In the genomic region with DNA sequence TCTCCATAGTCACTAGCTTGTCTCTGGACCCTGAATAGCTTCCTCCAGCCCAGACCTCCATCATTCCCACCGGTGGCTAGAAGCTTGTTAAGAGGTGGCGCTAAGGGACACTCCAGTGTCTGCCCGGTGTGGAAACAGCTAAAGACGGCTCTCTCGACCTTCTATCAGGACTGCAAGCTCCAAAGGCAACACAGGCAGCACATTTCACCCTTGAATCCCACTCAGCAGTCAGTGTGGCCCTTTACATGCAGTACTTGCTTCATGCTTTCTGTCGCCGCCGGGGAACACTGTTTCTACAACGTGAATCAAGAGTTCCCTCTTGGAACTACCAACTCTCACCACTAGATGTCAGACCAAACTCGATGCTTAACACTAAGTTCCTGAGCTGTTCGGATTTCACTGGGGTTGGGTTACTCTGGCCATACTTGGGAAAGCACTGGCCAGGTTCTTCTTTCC, we compare ENCODE assay signal across 1 mouse cellular context.
TF ChIP-seq lines count a peak whose summit lies in the region.

No protein-coding gene starts in this region.

TF ChIP-seq in myocyte, 11 proteins besides CTCF, POLR2A, EP300 and RAD21 (continued from another document):
- TF ChIP-seq E2F4 (IDR thresholded peaks at IDR 0.05; ENCODE audit: insufficient read depth) (no peak), MYOG (IDR thresholded peaks at IDR 0.05; ENCODE audit: control insufficient read depth in 1 of 3, insufficient read depth in 1 of 3, insufficient read length in 2 of 3, low read depth in 2 of 3) (no peak), POLR2AphosphoS2 (IDR thresholded peaks at IDR 0.05; ENCODE audit: insufficient read length, low read depth) (no peak), REST (IDR thresholded peaks at IDR 0.05; ENCODE audit: insufficient read depth, insufficient read length) (no peak), USF1 (IDR thresholded peaks at IDR 0.05; ENCODE audit: low read depth) (no peak), TCF12 (IDR thresholded peaks at IDR 0.05; ENCODE audit: insufficient read depth, poor library complexity, severe bottlenecking) (no peak), MYOD1 (IDR thresholded peaks at IDR 0.05; ENCODE audit: control insufficient read depth in 1 of 3, insufficient read length in 2 of 3, low read depth in 2 of 3) (no peak), CEBPB (IDR thresholded peaks at IDR 0.05; ENCODE audit: insufficient read depth, poor library complexity, severe bottlenecking) (no peak)
